Mouse (Mus musculus): ENCODE measurements at regions not wholly inside any gene's neighbourhood (a gene's known extent, or its start where the extent isn't known, plus 50 kb on each side); places are given as distances from the start of the nearest gene placed in this dataset.

- no peaks in the 10 kb centered on the region for H3K4me1 ChIP-seq (ENCODE audit: control insufficient read depth in 1 of 2, insufficient read depth in 2 of 2)
- H3K4me3 ChIP-seq (replicated peaks in 1 of 3; ENCODE audit: low read depth in 2 of 3, low read length in 2 of 3, poor library complexity in 1 of 3): no peak overlapping the region
- in situ Hi-C loops (cut with MboI; ENCODE audit: low pct_ligation_motif_present, low pct_unique_long_range_greater_than_20kb, low sequenced_read_pairs) (no loop called here), dilution Hi-C loops (cut with MboI; ENCODE audit: extremely low pct_ligation_motif_present, extremely low pct_unique_long_range_greater_than_20kb, low sequenced_read_pairs) (no loop called here)
- TF ChIP-seq MXI1 (IDR thresholded peaks at IDR 0.05; ENCODE audit: low read depth, low read length) (no peak), HCFC1 (IDR thresholded peaks at IDR 0.05; ENCODE audit: low read depth, low read length) (no peak), MAZ (IDR thresholded peaks at IDR 0.05; ENCODE audit: low read depth, low read length) (no peak), MYC (IDR thresholded peaks at IDR 0.05; ENCODE audit: low read depth, low read length) (no peak), GABPA (IDR thresholded peaks at IDR 0.05; ENCODE audit: insufficient replicate concordance, low read depth, low read length) (no peak), ZMIZ1 (IDR thresholded peaks at IDR 0.05; ENCODE audit: low read depth, low read length) (no peak), MAX (IDR thresholded peaks at IDR 0.05; ENCODE audit: low read length) (no peak), CHD1 (IDR thresholded peaks at IDR 0.05; ENCODE audit: low read depth, low read length) (no peak), PAX5 (IDR thresholded peaks at IDR 0.05; ENCODE audit: low read length) (no peak), NELFE (IDR thresholded peaks at IDR 0.05; ENCODE audit: low read depth, low read length) (no peak)
- H3K9ac ChIP-seq (ENCODE audit: insufficient read depth, low read depth): no peak overlapping the region
- no peaks in the 10 kb centered on the region for H3K36me3 ChIP-seq (replicated peaks in 1 of 2; ENCODE audit: control insufficient read depth in 1 of 2, insufficient read depth in 1 of 2, low read length in 1 of 2)
- no peaks in the 10 kb centered on the region for H3K79me2 ChIP-seq (replicated peaks; ENCODE audit: control insufficient read depth, extremely low read depth, insufficient read depth, poor library complexity, severe bottlenecking)
- no peaks in the 10 kb centered on the region for H3K27me3 ChIP-seq (replicated peaks)
- H3K4me2 ChIP-seq (ENCODE audit: insufficient read depth, low read depth, poor library complexity, severe bottlenecking): no peak overlapping the region
- DNase-seq (ENCODE audit: extremely low read depth): no peak
- no peak overlapping the region for H3K27ac ChIP-seq (ENCODE audit: insufficient read depth, low read depth)
- peaks cover 12% of the 10 kb centered on the region for H3K9me3 ChIP-seq (replicated peaks; ENCODE audit: low read length)
Measured at GRCm38 (mm10) chr8:6708886-6709449, 1603.8 kb upstream of the Slc10a2 start.

DNA sequence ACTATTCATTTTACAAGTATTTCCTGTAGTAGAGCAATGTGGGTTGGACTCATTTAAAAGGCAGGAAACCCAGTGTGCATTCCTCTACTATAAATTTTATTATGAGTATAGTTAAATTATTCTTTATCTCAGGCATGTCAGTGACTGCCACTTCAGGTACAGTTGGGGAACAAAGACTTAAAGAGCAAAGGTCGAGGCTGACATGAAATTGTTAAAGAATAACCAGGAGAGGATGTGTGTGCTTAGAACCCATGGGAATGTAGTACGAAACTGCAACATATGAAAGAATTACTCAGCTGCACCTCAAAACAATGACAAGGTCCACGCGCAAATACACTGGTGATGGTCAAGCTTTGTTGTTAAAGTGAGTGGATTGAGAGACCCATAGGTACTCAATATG lies 1583.4 kb upstream of the Slc10a2 start:
- Histone ChIP-seq H3K36me3 (replicated peaks in 1 of 2; ENCODE audit: control insufficient read depth in 1 of 2, insufficient read depth in 1 of 2, low read length in 1 of 2) (no peaks in the 10 kb centered on the region), H3K4me3 (replicated peaks in 1 of 3; ENCODE audit: low read depth in 2 of 3, low read length in 2 of 3, poor library complexity in 1 of 3) (no peak overlapping the region), H3K27ac (ENCODE audit: insufficient read depth, low read depth) (no peak overlapping the region), H3K9ac (ENCODE audit: insufficient read depth, low read depth) (no peak overlapping the region), H3K4me2 (ENCODE audit: insufficient read depth, low read depth, poor library complexity, severe bottlenecking) (no peak overlapping the region), H3K27me3 (replicated peaks) (no peaks in the 10 kb centered on the region), H3K79me2 (replicated peaks; ENCODE audit: control insufficient read depth, extremely low read depth, insufficient read depth, poor library complexity, severe bottlenecking) (no peaks in the 10 kb centered on the region), H3K4me1 (ENCODE audit: control insufficient read depth in 1 of 2, insufficient read depth in 2 of 2) (no peaks in the 10 kb centered on the region), H3K9me3 (replicated peaks; ENCODE audit: low read length) (peaks cover 4% of the 10 kb centered on the region)
- dilution Hi-C loops (cut with MboI; ENCODE audit: extremely low pct_ligation_motif_present, extremely low pct_unique_long_range_greater_than_20kb, low sequenced_read_pairs) (no loop called here), in situ Hi-C loops (cut with MboI; ENCODE audit: low pct_ligation_motif_present, low pct_unique_long_range_greater_than_20kb, low sequenced_read_pairs) (no loop called here)
- no peak for DNase-seq (ENCODE audit: extremely low read depth)
- TF ChIP-seq POLR2AphosphoS2 (IDR thresholded peaks at IDR 0.05; ENCODE audit: low read depth, low read length) (no peak), TCF12 (IDR thresholded peaks at IDR 0.05; ENCODE audit: low read depth, low read length) (no peak), MAFK (IDR thresholded peaks at IDR 0.05; ENCODE audit: insufficient replicate concordance, low read length) (no peak), RAD21 (IDR thresholded peaks at IDR 0.05; ENCODE audit: low read depth, low read length) (no peak), E2F4 (IDR thresholded peaks at IDR 0.05; ENCODE audit: insufficient replicate concordance, low read depth, low read length) (no peak), POLR2A (IDR thresholded peaks at IDR 0.05; ENCODE audit: low read depth, low read length) (no peak), ZMIZ1 (IDR thresholded peaks at IDR 0.05; ENCODE audit: low read depth, low read length) (no peak), SIN3A (IDR thresholded peaks at IDR 0.05; ENCODE audit: low read length) (no peak), JUND (conservative IDR thresholded peaks at IDR 0.05; ENCODE audit: low read depth, low read length) (no peak), GABPA (IDR thresholded peaks at IDR 0.05; ENCODE audit: insufficient replicate concordance, low read depth, low read length) (no peak), USF2 (conservative IDR thresholded peaks at IDR 0.05; ENCODE audit: low read depth, low read length) (no peak)
